In the genomic region with DNA sequence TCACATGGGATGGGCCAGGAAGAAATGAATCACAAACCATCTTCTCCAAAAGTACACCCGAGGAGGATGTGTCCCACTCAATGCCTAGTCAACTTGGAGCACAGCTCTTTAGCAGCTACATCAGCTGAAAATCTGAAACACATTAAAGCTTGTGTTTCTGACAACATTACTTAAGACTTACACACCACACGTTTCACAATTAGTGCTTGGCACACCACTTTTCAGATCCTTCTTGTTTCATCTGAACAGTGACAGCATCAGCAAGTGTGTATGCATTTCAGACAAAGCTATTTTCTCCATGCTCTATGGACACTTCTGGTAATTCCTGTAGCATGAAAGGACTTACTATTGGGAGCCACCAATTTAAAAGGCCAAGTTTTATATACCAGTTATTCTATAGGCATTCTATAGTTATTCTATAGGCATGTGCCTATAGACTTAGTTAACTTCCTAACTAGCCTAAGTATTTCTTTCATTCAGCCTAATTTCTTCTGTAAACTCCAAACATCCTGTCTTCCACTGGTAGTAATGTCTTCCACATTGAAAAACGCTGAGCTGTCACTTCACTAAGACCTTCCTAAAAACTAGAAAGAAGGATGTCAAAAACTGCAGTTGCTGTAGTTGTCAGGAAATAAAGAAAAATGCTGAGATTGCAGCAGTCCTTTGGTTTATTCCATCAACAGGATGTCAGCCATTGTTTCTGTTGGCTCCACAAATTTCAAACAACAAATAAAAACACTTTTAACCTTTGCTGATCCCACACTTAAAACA, we compare ENCODE assay signal across 13 mouse cellular contexts. TPM values are rescaled to one million over a fixed set of nuclear protein-coding genes. Genes with fewer than 3 reads are reported as not detected.
DNase-seq lines count a peak whose midpoint lies in the region; ATAC-seq and TF ChIP-seq lines count a peak whose summit lies in the region.
"Had no signal": no experiment of that assay in that cellular context is flagged by ENCODE, and none has a peak within 500 bp of the region (broad histone marks: within the 10 kb centered on the region; RNA-seq: fewer than 3 reads in every experiment).

No protein-coding gene starts in this region.

- H3K4me1 ChIP-seq in heart, embryonic 13.5 days = peaks cover 81% of the 10 kb centered on the region
- peaks cover 59% of the 10 kb centered on the region for H3K4me1 ChIP-seq in liver, postnatal 0 days (ENCODE audit: insufficient read depth)

- no peak overlapping the region for H3K4me3 ChIP-seq in heart, embryonic 13.5 days
- H3K4me3 ChIP-seq in liver, postnatal 0 days (ENCODE audit: low read depth, low read length) = no peak overlapping the region
- H3K4me3 ChIP-seq: midbrain, embryonic 13.5 days; neural tube, embryonic 13.5 days had no signal

- H3K4me2 ChIP-seq in heart, embryonic 13.5 days = peak overlapping the region; percentile 22
- H3K4me2 ChIP-seq in liver, postnatal 0 days (ENCODE audit: low read depth, low read length) = peak overlapping the region; percentile 15
- H3K4me2 ChIP-seq: midbrain, embryonic 13.5 days; neural tube, embryonic 13.5 days had no signal

- no peak overlapping the region for H3K9ac ChIP-seq in heart, embryonic 13.5 days
- no peak overlapping the region for H3K9ac ChIP-seq in liver, postnatal 0 days (replicated peaks)
- H3K9ac ChIP-seq: midbrain, embryonic 13.5 days; neural tube, embryonic 13.5 days had no signal

- H3K36me3 ChIP-seq in heart, embryonic 13.5 days = peaks cover 4% of the 10 kb centered on the region; the same call in 1 of the 2 replicates
- no peaks in the 10 kb centered on the region for H3K36me3 ChIP-seq in liver, postnatal 0 days (replicated peaks; ENCODE audit: insufficient read depth, low read length)
- H3K36me3 ChIP-seq: midbrain, embryonic 13.5 days; neural tube, embryonic 13.5 days had no signal

- TF ChIP-seq EP300 in liver, postnatal 0 days (IDR thresholded peaks at IDR 0.05; ENCODE audit: low read depth) = no peak

- no peak for ATAC-seq in heart, embryonic 13.5 days (ENCODE audit: extremely low read depth, insufficient number of reproducible peaks, low FRiP score, low TSS enrichment)
- ATAC-seq in CD4-positive, CD25-positive, alpha-beta regulatory T cell, adult 4 months = peak; percentile 32
- no peak for ATAC-seq in liver, postnatal 0 days
- ATAC-seq: forebrain, embryonic 14.5 days; midbrain, embryonic 13.5 days had no signal

- 56% methylated on average over 3 of the region's 3 CpGs for WGBS in heart, embryonic 13.5 days
- WGBS in liver, postnatal 0 days (ENCODE audit: insufficient replicate concordance) = 53% methylated on average over 3 of the region's 3 CpGs

- TF ChIP-seq CTCF in liver, postnatal 0 days (IDR thresholded peaks at IDR 0.05; ENCODE audit: low read depth) = no peak

- peak overlapping the region; percentile 38; the same call in 1 of the 2 replicates for H3K27ac ChIP-seq in heart, embryonic 13.5 days (replicated peaks)
- peak overlapping the region; percentile 48 for H3K27ac ChIP-seq in liver, postnatal 0 days (ENCODE audit: low read depth)
- H3K27ac ChIP-seq: midbrain, embryonic 13.5 days; neural tube, embryonic 13.5 days had no signal

- DNase-seq in heart, postnatal 14 days = no peak
- DNase-seq in NIH3T3 (ENCODE audit: low read depth) = peak; percentile 14
- DNase-seq in liver, postnatal 0 days = no peak
- no peak for DNase-seq in urinary bladder, postnatal 25 days (ENCODE audit: low spot score)
- DNase-seq in ovary, adult 18-20 months (ENCODE audit: low spot score) = no peak
- DNase-seq: cerebellum, adult 2 months; gastrocnemius, postnatal 14 days; thymus, postnatal 36 days had no signal

- intact Hi-C loops in heart, postnatal 14 days (cut with DNase I) = no loop called here

- H3K9me3 ChIP-seq in heart, embryonic 13.5 days = no peaks in the 10 kb centered on the region
- H3K9me3 ChIP-seq in liver, postnatal 0 days (ENCODE audit: low read length) = no peaks in the 10 kb centered on the region
- H3K9me3 ChIP-seq: midbrain, embryonic 13.5 days; neural tube, embryonic 13.5 days had no signal

- no peaks in the 10 kb centered on the region for H3K27me3 ChIP-seq in heart, embryonic 13.5 days (replicated peaks)
- no peaks in the 10 kb centered on the region for H3K27me3 ChIP-seq in liver, postnatal 0 days (ENCODE audit: insufficient read depth, low read length)
- H3K27me3 ChIP-seq: midbrain, embryonic 13.5 days; neural tube, embryonic 13.5 days had no signal

RNA-seq across cellular contexts. Expression of gene Cltc, which starts 11.5 kb away (rescaled TPM):
- 117 and 118 TPM in 2 replicates for polyA plus RNA-seq in heart, embryonic 13.5 days (2015; fragmentation: Nextera tagmentation; extraction: Ambion mirVana)
- total RNA-seq in heart, postnatal 14 days (2021) = 100 to 1,000 TPM; 159 to 171 TPM
- polyA plus RNA-seq in CD4-positive, CD25-positive, alpha-beta regulatory T cell, adult 4 months (2017; shearing (Covaris generic)) = 10 to 100 TPM; 80.2 to 87.2 TPM
- 34.1 and 42.4 TPM in 2 replicates for polyA plus RNA-seq in liver, postnatal 0 days (2015; fragmentation: Nextera tagmentation; extraction: Ambion mirVana)
